Mouse (Mus musculus): ENCODE measurements around the gene Olfr519.

- TF ChIP-seq CTCF (conservative IDR thresholded peaks at IDR 0.05; ENCODE audit: low read length) (no peak), NANOG (IDR thresholded peaks at IDR 0.05; ENCODE audit: borderline replicate concordance, low read length) (no peak), POU5F1 (IDR thresholded peaks at IDR 0.05; ENCODE audit: borderline replicate concordance, low read length) (no peak)
These were observed 21.9 kb downstream of the Olfr519 start, which contains the start of gene Olfr517 for GRCm38 (mm10) chr7:108872279-108872678.

Data from E14TG2a.4 (cell line).